In the genomic region with DNA sequence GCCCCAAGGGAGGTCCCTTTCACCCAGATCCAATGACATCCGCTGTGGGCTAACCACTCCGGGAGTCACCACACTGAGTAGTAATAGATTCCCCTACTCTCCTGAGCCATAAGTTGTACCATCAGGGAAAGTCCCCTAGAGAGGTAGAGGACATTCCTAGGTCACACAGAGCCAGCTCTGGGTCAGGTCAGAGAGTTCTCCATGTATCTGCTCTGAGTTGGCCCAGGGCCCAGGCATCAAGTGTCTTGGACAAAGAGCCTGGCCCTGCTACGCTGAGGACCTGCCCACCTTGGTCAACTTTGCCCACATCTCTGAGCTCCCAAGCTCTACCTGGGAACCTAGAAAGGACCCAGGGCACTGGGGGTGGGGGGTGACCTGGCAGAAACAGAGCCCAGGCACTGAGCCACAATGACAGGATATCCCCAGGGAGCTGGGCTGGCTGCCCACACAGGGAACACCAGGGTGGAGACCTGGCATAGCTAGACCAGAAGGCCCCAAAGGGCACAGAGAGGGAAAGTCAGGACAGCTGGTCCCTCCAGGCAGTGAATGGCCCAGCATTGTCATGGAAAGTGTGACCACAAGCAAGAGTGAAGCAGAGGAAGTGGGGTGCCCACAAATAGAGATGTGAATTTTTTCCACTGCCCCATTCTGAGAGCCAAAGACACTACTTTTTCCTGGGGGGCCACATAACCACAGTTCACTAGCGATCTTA, we compare ENCODE assay signal across 9 mouse cellular contexts. TPM values are rescaled to one million over a fixed set of nuclear protein-coding genes. Genes with fewer than 3 reads are reported as not detected.
A peak's percentile ranks its signal among the peaks of the same experiment; 100 is the strongest.
DNase-seq lines count a peak whose midpoint lies in the region; ATAC-seq lines count a peak whose summit lies in the region.
"Had no signal": no experiment of that assay in that cellular context is flagged by ENCODE, and none has a peak within 500 bp of the region (broad histone marks: within the 10 kb centered on the region; RNA-seq: fewer than 3 reads in every experiment).

No protein-coding gene starts in this region.

- ATAC-seq in heart, embryonic 13.5 days (ENCODE audit: extremely low read depth, insufficient number of reproducible peaks, low FRiP score, low TSS enrichment), result 0 out of 2 replicates have a peak, but pooled peaks have one; percentile 29
- ATAC-seq in lung, embryonic 16.5 days (ENCODE audit: low read depth), result peak; percentile 53
- no peak for ATAC-seq in midbrain, embryonic 13.5 days

- peak overlapping the region; percentile 76 for H3K27ac ChIP-seq in heart, embryonic 13.5 days (replicated peaks)
- peak overlapping the region; percentile 87 for H3K27ac ChIP-seq in lung, embryonic 16.5 days (ENCODE audit: low read length)
- H3K27ac ChIP-seq in midbrain, embryonic 13.5 days, result no peak overlapping the region

- H3K4me3 ChIP-seq in heart, embryonic 13.5 days, result no peak overlapping the region
- H3K4me3 ChIP-seq in lung, embryonic 16.5 days (ENCODE audit: low read length), result no peak overlapping the region
- no peak overlapping the region for H3K4me3 ChIP-seq in midbrain, embryonic 13.5 days (replicated peaks)
- H3K4me3 ChIP-seq: erythroblast, embryonic 14.5 days had no signal

- no peak overlapping the region for H3K4me2 ChIP-seq in heart, embryonic 13.5 days
- no peak overlapping the region for H3K4me2 ChIP-seq in lung, embryonic 16.5 days (ENCODE audit: low read depth, low read length)
- no peak overlapping the region for H3K4me2 ChIP-seq in midbrain, embryonic 13.5 days (replicated peaks)

- 66% methylated on average over 4 of the region's 4 CpGs for WGBS in heart, embryonic 13.5 days
- 78% methylated on average over 4 of the region's 4 CpGs for WGBS in lung, embryonic 16.5 days
- 91% methylated on average over 4 of the region's 4 CpGs for WGBS in midbrain, embryonic 13.5 days

- intact Hi-C loops in left cerebral cortex, postnatal 36 days (cut with DNase I), result no loop called here

- no peak overlapping the region for H3K9ac ChIP-seq in heart, embryonic 13.5 days
- no peak overlapping the region for H3K9ac ChIP-seq in lung, embryonic 16.5 days (ENCODE audit: low read length)
- no peak overlapping the region for H3K9ac ChIP-seq in midbrain, embryonic 13.5 days (replicated peaks)

- H3K27me3 ChIP-seq in heart, embryonic 13.5 days (replicated peaks), result no peaks in the 10 kb centered on the region; the same call in 1 of the 2 replicates
- H3K27me3 ChIP-seq in lung, embryonic 16.5 days (ENCODE audit: control insufficient read depth, insufficient read depth, low read depth, low read length), result no peaks in the 10 kb centered on the region
- H3K27me3 ChIP-seq in midbrain, embryonic 13.5 days, result no peaks in the 10 kb centered on the region

- H3K4me1 ChIP-seq in heart, embryonic 13.5 days, result peaks cover 49% of the 10 kb centered on the region
- peaks cover 39% of the 10 kb centered on the region for H3K4me1 ChIP-seq in lung, embryonic 16.5 days (replicated peaks; ENCODE audit: control insufficient read depth, insufficient read depth, low read length)
- H3K4me1 ChIP-seq in midbrain, embryonic 13.5 days (replicated peaks), result no peaks in the 10 kb centered on the region

- DNase-seq in gastrocnemius, adult 18-20 months (ENCODE audit: low spot score), result peak; percentile 48
- DNase-seq in gastrocnemius, postnatal 4 days (ENCODE audit: low spot score in 2 of 2), result no peak
- DNase-seq in adrenal gland, adult 8-10 months, result peak; percentile 46
- DNase-seq in left cerebral cortex, postnatal 36 days (ENCODE audit: low spot score in 2 of 2), result no peak
- no peak for DNase-seq in left cerebral cortex, adult 11 months (ENCODE audit: low spot score)

- H3K9me3 ChIP-seq in heart, embryonic 13.5 days, result peaks cover 6% of the 10 kb centered on the region; the same call in 1 of the 2 replicates
- no peaks in the 10 kb centered on the region for H3K9me3 ChIP-seq in lung, embryonic 16.5 days (ENCODE audit: control insufficient read depth, low read length)
- H3K9me3 ChIP-seq in midbrain, embryonic 13.5 days, result no peaks in the 10 kb centered on the region

- no peaks in the 10 kb centered on the region for H3K36me3 ChIP-seq in heart, embryonic 13.5 days
- H3K36me3 ChIP-seq in lung, embryonic 16.5 days (ENCODE audit: control insufficient read depth, insufficient read depth, low read length), result no peaks in the 10 kb centered on the region
- no peaks in the 10 kb centered on the region for H3K36me3 ChIP-seq in midbrain, embryonic 13.5 days

RNA-seq across cellular contexts. Expression of a gene that starts 7.4 kb away (rescaled TPM):
- 1 to 10 TPM; 4.3 to 6.0 TPM for total RNA-seq in gastrocnemius, adult 18-20 months (2021)
- 10 to 100 TPM; 19.0 to 24.8 TPM for total RNA-seq in gastrocnemius, postnatal 4 days (2021)
- 10 to 100 TPM; 10.6 to 19.8 (median 12.4) TPM for total RNA-seq in adrenal gland, adult 8-10 months (2022)
- polyA plus RNA-seq in heart, embryonic 13.5 days (2015; fragmentation: Nextera tagmentation; extraction: Ambion mirVana), result 3.9 and 4.0 TPM in 2 replicates
- polyA plus RNA-seq in lung, embryonic 16.5 days (2015; fragmentation: Nextera tagmentation; extraction: Ambion mirVana), result 21.7 and 23.2 TPM in 2 replicates
- 1 to 10 TPM; 5.9 to 6.0 TPM for total RNA-seq in left cerebral cortex, postnatal 36 days (2021)
- 0.48 and 0.71 TPM in 2 replicates for polyA plus RNA-seq in midbrain, embryonic 13.5 days (2015; fragmentation: Nextera tagmentation; extraction: Ambion mirVana)

RNA-seq across cellular contexts. Expression of a gene that starts 45.3 kb away (rescaled TPM):
- under 1 TPM; 0.62 to 0.78 TPM for total RNA-seq in gastrocnemius, adult 18-20 months (2021)
- total RNA-seq in gastrocnemius, postnatal 4 days (2021), result 1 to 10 TPM; 2.3 to 3.1 TPM
- total RNA-seq in adrenal gland, adult 8-10 months (2022), result under 1 TPM; 0.38 to 0.66 (median 0.46) TPM
- polyA plus RNA-seq in heart, embryonic 13.5 days (2015; fragmentation: Nextera tagmentation; extraction: Ambion mirVana), result 2.1 and 2.3 TPM in 2 replicates
- 2.2 and 2.6 TPM in 2 replicates for polyA plus RNA-seq in lung, embryonic 16.5 days (2015; fragmentation: Nextera tagmentation; extraction: Ambion mirVana)
- total RNA-seq in left cerebral cortex, postnatal 36 days (2021), result under 1 TPM; 0.36 to 0.62 TPM
- polyA plus RNA-seq in midbrain, embryonic 13.5 days (2015; fragmentation: Nextera tagmentation; extraction: Ambion mirVana), result 0.41 and 0.58 TPM in 2 replicates

Comparison
In these comparisons a context has a peak if more than half of its experiments do, and no peak if none do; other contexts are left out.
1. DNase-seq: peak in gastrocnemius, adult 18-20 months (single experiment) and adrenal gland, adult 8-10 months (single experiment); none in gastrocnemius, postnatal 4 days (0 of 2), left cerebral cortex, postnatal 36 days (0 of 2) and left cerebral cortex, adult 11 months (single experiment).